In genomic region chr2:156497915-156498314, GRCm38 (mm10) we compare ENCODE assay signal across 9 mouse cellular contexts. TPM values are rescaled to one million over a fixed set of nuclear protein-coding genes. Genes with fewer than 3 reads are reported as not detected.
DNase-seq lines count a peak whose midpoint lies in the region; ATAC-seq and TF ChIP-seq lines count a peak whose summit lies in the region.
"Had no signal": no experiment of that assay in that cellular context is flagged by ENCODE, and none has a peak within 500 bp of the region (broad histone marks: within the 10 kb centered on the region; RNA-seq: fewer than 3 reads in every experiment).

No protein-coding gene starts in this region.

- H3K9me3 ChIP-seq in midbrain, embryonic 10.5 days (replicated peaks) = no peaks in the 10 kb centered on the region
- H3K9me3 ChIP-seq in midbrain, embryonic 15.5 days = no peaks in the 10 kb centered on the region
- no peaks in the 10 kb centered on the region for H3K9me3 ChIP-seq in limb, embryonic 11.5 days (ENCODE audit: control insufficient read depth, low read length)
- no peaks in the 10 kb centered on the region for H3K9me3 ChIP-seq in neural tube, embryonic 11.5 days (ENCODE audit: control insufficient read depth, low read length)

- TF ChIP-seq CTCF in Patski (IDR thresholded peaks at IDR 0.05) = peak; percentile 93
- peak; percentile 89 for TF ChIP-seq CTCF in cerebellum, adult 2 months (IDR thresholded peaks at IDR 0.05; ENCODE audit: borderline replicate concordance, insufficient read depth, low read depth, low read length)
- TF ChIP-seq CTCF in gastrocnemius, adult 2 months (IDR thresholded peaks at IDR 0.05) = peak; percentile 92

- CTCF ChIA-PET in Patski (lab: Charles Lee) = interaction anchor here (0.6 to 2.0 kb wide), 14 partner anchors 9 to 149 kb away, joined by 3 to 6 read pairs (median 3); no protein-coding TSS in a partner anchor

- 52% methylated on average over 5 of the region's 5 CpGs for WGBS in midbrain, embryonic 10.5 days
- 55% methylated on average over 5 of the region's 5 CpGs for WGBS in midbrain, embryonic 15.5 days
- WGBS in cerebellum, adult 2 months = 70% methylated on average over 5 of the region's 5 CpGs
- WGBS in limb, embryonic 11.5 days = 44% methylated on average over 5 of the region's 5 CpGs
- WGBS in neural tube, embryonic 11.5 days = 42% methylated on average over 5 of the region's 5 CpGs

- in situ Hi-C loops in Patski (cut with MboI; ENCODE audit: low pct_unique_long_range_greater_than_20kb) = no loop called here

- 0 out of 2 replicates have a peak overlapping the region, but pooled peaks have one; percentile 61 for H3K27ac ChIP-seq in midbrain, embryonic 10.5 days (replicated peaks)
- H3K27ac ChIP-seq in midbrain, embryonic 15.5 days = no peak overlapping the region
- peak overlapping the region; percentile 16; the same call in 1 of the 2 replicates for H3K27ac ChIP-seq in cerebellum, adult 2 months (ENCODE audit: insufficient read depth, low read length)
- H3K27ac ChIP-seq in gastrocnemius, adult 2 months = no peak overlapping the region
- H3K27ac ChIP-seq in limb, embryonic 11.5 days (replicated peaks; ENCODE audit: low read depth, low read length) = no peak overlapping the region
- H3K27ac ChIP-seq in neural tube, embryonic 11.5 days (ENCODE audit: low read depth, low read length) = no peak overlapping the region

- DNase-seq in midbrain, embryonic 10.5 days (ENCODE audit: low spot score) = peak; percentile 70
- DNase-seq in Patski (ENCODE audit: low read depth, low spot score) = no peak
- DNase-seq in cerebellum, adult 2 months = peak; percentile 70 to 80
- DNase-seq in gastrocnemius, adult 2 months = peak; percentile 76
- peak; percentile 83 for DNase-seq in limb, embryonic 11.5 days (ENCODE audit: low spot score)
- DNase-seq in neural tube, embryonic 11.5 days (ENCODE audit: low spot score) = peak; percentile 65
- no peak for DNase-seq in natural killer cell, adult 2 months (ENCODE audit: low spot score in 2 of 2)

- no peak overlapping the region for H3K4me2 ChIP-seq in midbrain, embryonic 15.5 days
- H3K4me2 ChIP-seq in limb, embryonic 11.5 days (ENCODE audit: low read depth, severe bottlenecking) = no peak overlapping the region
- H3K4me2 ChIP-seq in neural tube, embryonic 11.5 days (ENCODE audit: low read depth) = no peak overlapping the region

- H3K4me3 ChIP-seq in midbrain, embryonic 10.5 days = no peak overlapping the region
- no peak overlapping the region for H3K4me3 ChIP-seq in midbrain, embryonic 15.5 days
- no peak overlapping the region for H3K4me3 ChIP-seq in cerebellum, adult 2 months (replicated peaks; ENCODE audit: insufficient read depth, low read depth, low read length)
- no peak overlapping the region for H3K4me3 ChIP-seq in gastrocnemius, adult 2 months
- no peak overlapping the region for H3K4me3 ChIP-seq in limb, embryonic 11.5 days (ENCODE audit: low read depth, low read length)
- no peak overlapping the region for H3K4me3 ChIP-seq in neural tube, embryonic 11.5 days (ENCODE audit: low read depth, low read length)
- H3K4me3 ChIP-seq: myocyte had no signal

- no peak overlapping the region for H3K9ac ChIP-seq in midbrain, embryonic 15.5 days
- H3K9ac ChIP-seq in limb, embryonic 11.5 days (ENCODE audit: low read length) = no peak overlapping the region
- H3K9ac ChIP-seq in neural tube, embryonic 11.5 days (ENCODE audit: low read length) = no peak overlapping the region

- TF ChIP-seq POLR2A in cerebellum, adult 2 months (IDR thresholded peaks at IDR 0.05; ENCODE audit: borderline replicate concordance, insufficient read depth, low read length) = no peak

- ATAC-seq in midbrain, embryonic 15.5 days (replicated peaks) = no peak
- ATAC-seq in Patski = no peak
- no peak for ATAC-seq in limb, embryonic 11.5 days (ENCODE audit: insufficient number of reproducible peaks, low FRiP score, low TSS enrichment, low read depth)
- ATAC-seq in neural tube, embryonic 11.5 days (ENCODE audit: insufficient read depth, low FRiP score, low TSS enrichment) = no peak

- H3K27me3 ChIP-seq in midbrain, embryonic 10.5 days (ENCODE audit: low read depth, poor library complexity, severe bottlenecking) = peaks cover 9% of the 10 kb centered on the region; the same call in 1 of the 2 replicates
- no peaks in the 10 kb centered on the region for H3K27me3 ChIP-seq in midbrain, embryonic 15.5 days (replicated peaks)
- no peaks in the 10 kb centered on the region for H3K27me3 ChIP-seq in Patski
- no peaks in the 10 kb centered on the region for H3K27me3 ChIP-seq in cerebellum, adult 2 months (ENCODE audit: control insufficient read depth, insufficient read depth, low read length)
- H3K27me3 ChIP-seq in limb, embryonic 11.5 days (ENCODE audit: control insufficient read depth, insufficient read depth, low read length) = no peaks in the 10 kb centered on the region
- H3K27me3 ChIP-seq in neural tube, embryonic 11.5 days (ENCODE audit: control insufficient read depth, insufficient read depth, low read length) = no peaks in the 10 kb centered on the region

- peaks cover 23% of the 10 kb centered on the region for H3K36me3 ChIP-seq in midbrain, embryonic 10.5 days
- H3K36me3 ChIP-seq in midbrain, embryonic 15.5 days (replicated peaks) = peaks cover 46% of the 10 kb centered on the region
- H3K36me3 ChIP-seq in limb, embryonic 11.5 days (ENCODE audit: control insufficient read depth, insufficient read depth, low read length) = peaks cover 5% of the 10 kb centered on the region
- H3K36me3 ChIP-seq in neural tube, embryonic 11.5 days (ENCODE audit: control insufficient read depth, insufficient read depth, low read length) = no peaks in the 10 kb centered on the region; the same call in 1 of the 2 replicates

- POLR2A ChIA-PET in Patski (lab: Charles Lee) = interaction anchor here (0.6 to 0.8 kb wide), 3 partner anchors 96 to 148 kb away, joined by 3 to 5 read pairs (median 3); no protein-coding TSS in a partner anchor

- peaks cover 38% of the 10 kb centered on the region for H3K4me1 ChIP-seq in midbrain, embryonic 10.5 days
- peaks cover 18% of the 10 kb centered on the region for H3K4me1 ChIP-seq in midbrain, embryonic 15.5 days
- peaks cover 59% of the 10 kb centered on the region for H3K4me1 ChIP-seq in cerebellum, adult 2 months (ENCODE audit: control insufficient read depth, insufficient read depth, low read length)
- H3K4me1 ChIP-seq in limb, embryonic 11.5 days (ENCODE audit: control insufficient read depth, insufficient read depth, low read length) = no peaks in the 10 kb centered on the region
- peaks cover 7% of the 10 kb centered on the region; the same call in 1 of the 2 replicates for H3K4me1 ChIP-seq in neural tube, embryonic 11.5 days (ENCODE audit: control insufficient read depth, insufficient read depth, low read length)

- intact Hi-C loops in gastrocnemius, adult 2 months (cut with DNase I) = loop anchor here (5.0 kb wide), 1 partner anchor 76 kb away; the partner anchor contains the start of gene Epb41l1

RNA-seq across cellular contexts. Expression of gene Aar2, which starts 49.5 kb away (rescaled TPM):
- polyA plus RNA-seq in midbrain, embryonic 10.5 days (2016; fragmentation: Nextera tagmentation; extraction: Ambion mirVana) = 46.4 and 48.8 TPM in 2 replicates
- polyA plus RNA-seq in midbrain, embryonic 15.5 days (2015; fragmentation: Nextera tagmentation; extraction: Ambion mirVana) = 46.1 and 47.9 TPM in 2 replicates
- 22.0 TPM for polyA plus RNA-seq in Patski (2021)
- 41.4 and 43.2 TPM in 2 replicates for polyA plus RNA-seq in cerebellum, adult 2 months (2012; rRNA removed)
- total RNA-seq in gastrocnemius, adult 2 months (2021) = 10 to 100 TPM; 22.0 to 22.4 TPM
- 49.4 and 51.2 TPM in 2 replicates for polyA plus RNA-seq in limb, embryonic 11.5 days (2014; fragmentation: Nextera tagmentation; extraction: Ambion mirVana)
- polyA plus RNA-seq in neural tube, embryonic 11.5 days (2014; fragmentation: Nextera tagmentation; extraction: Ambion mirVana) = 52.7 and 52.9 TPM in 2 replicates

Comparison
In these comparisons a context has a peak if more than half of its experiments do, and no peak if none do; other contexts are left out.
1. H3K27ac ChIP-seq: peak in midbrain, embryonic 10.5 days (single experiment) and cerebellum, adult 2 months (single experiment); none in midbrain, embryonic 15.5 days (single experiment), gastrocnemius, adult 2 months (single experiment), limb, embryonic 11.5 days (single experiment) and neural tube, embryonic 11.5 days (single experiment).
2. DNase-seq: peak in midbrain, embryonic 10.5 days (single experiment), cerebellum, adult 2 months (2 of 2), gastrocnemius, adult 2 months (single experiment), limb, embryonic 11.5 days (single experiment) and neural tube, embryonic 11.5 days (single experiment); none in Patski (single experiment) and natural killer cell, adult 2 months (0 of 2).
3. Peak in every context shown above with its lines, with median percentiles within 50 percentile points of each other: CTCF ChIP-seq.